ENCODE assay signal across 17 mouse cellular contexts in the genomic region with DNA sequence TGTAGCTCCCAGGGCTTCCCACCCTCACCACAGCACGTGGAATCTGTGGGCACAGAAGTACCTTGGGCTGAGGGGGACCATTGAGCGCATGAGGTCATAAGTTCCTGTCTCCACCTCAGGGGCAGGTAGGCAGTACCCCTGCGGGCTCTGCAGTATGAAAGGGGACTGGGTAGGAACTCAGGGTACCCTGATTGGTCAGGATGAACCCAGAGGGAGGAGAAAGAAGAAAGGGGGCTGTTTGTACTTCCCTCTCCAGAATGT. TPM values are rescaled to one million over a fixed set of nuclear protein-coding genes. Genes with fewer than 3 reads are reported as not detected.
DNase-seq lines count a peak whose midpoint lies in the region; ATAC-seq lines count a peak whose summit lies in the region.
"Had no signal": no experiment of that assay in that cellular context is flagged by ENCODE, and none has a peak within 500 bp of the region (broad histone marks: within the 10 kb centered on the region; RNA-seq: fewer than 3 reads in every experiment).

No protein-coding gene starts in this region.

- no peak overlapping the region for H3K4me3 ChIP-seq in kidney, embryonic 15.5 days (replicated peaks)
- no peak overlapping the region for H3K4me3 ChIP-seq in embryonic facial prominence, embryonic 10.5 days
- H3K4me3 ChIP-seq in forebrain, embryonic 12.5 days (replicated peaks), result no peak overlapping the region
- no peak overlapping the region for H3K4me3 ChIP-seq in stomach, embryonic 14.5 days (ENCODE audit: low read depth, low read length)
- H3K4me3 ChIP-seq: gastrocnemius, adult 2 months; limb, embryonic 15.5 days; neural tube, embryonic 13.5 days had no signal

- H3K27me3 ChIP-seq in kidney, embryonic 15.5 days, result no peaks in the 10 kb centered on the region
- H3K27me3 ChIP-seq in embryonic facial prominence, embryonic 10.5 days (replicated peaks; ENCODE audit: low read depth, poor library complexity, severe bottlenecking), result no peaks in the 10 kb centered on the region
- no peaks in the 10 kb centered on the region for H3K27me3 ChIP-seq in forebrain, embryonic 12.5 days
- no peaks in the 10 kb centered on the region for H3K27me3 ChIP-seq in stomach, embryonic 14.5 days (ENCODE audit: control insufficient read depth, insufficient read depth, low read length)
- H3K27me3 ChIP-seq: limb, embryonic 15.5 days; neural tube, embryonic 13.5 days had no signal

- H3K27ac ChIP-seq in kidney, embryonic 15.5 days, result peak overlapping the region; percentile 19; the same call in 1 of the 2 replicates
- H3K27ac ChIP-seq in embryonic facial prominence, embryonic 10.5 days (replicated peaks), result peak overlapping the region; percentile 81
- H3K27ac ChIP-seq in forebrain, embryonic 12.5 days, result 0 out of 2 replicates have a peak overlapping the region, but pooled peaks have one; percentile 57
- H3K27ac ChIP-seq in stomach, embryonic 14.5 days (ENCODE audit: low read length), result peak overlapping the region; percentile 71
- H3K27ac ChIP-seq: gastrocnemius, adult 2 months; limb, embryonic 15.5 days; neural tube, embryonic 13.5 days had no signal

- no peaks in the 10 kb centered on the region for H3K9me3 ChIP-seq in kidney, embryonic 15.5 days (replicated peaks)
- no peaks in the 10 kb centered on the region for H3K9me3 ChIP-seq in embryonic facial prominence, embryonic 10.5 days
- H3K9me3 ChIP-seq in forebrain, embryonic 12.5 days, result no peaks in the 10 kb centered on the region
- H3K9me3 ChIP-seq in stomach, embryonic 14.5 days (ENCODE audit: control insufficient read depth, low read depth, low read length), result peaks cover 4% of the 10 kb centered on the region; the same call in 1 of the 2 replicates
- H3K9me3 ChIP-seq: limb, embryonic 15.5 days; neural tube, embryonic 13.5 days had no signal

- ATAC-seq in kidney, embryonic 15.5 days (replicated peaks; ENCODE audit: low FRiP score), result no peak
- ATAC-seq in forebrain, embryonic 12.5 days (ENCODE audit: low FRiP score), result no peak
- ATAC-seq in stomach, embryonic 14.5 days (ENCODE audit: insufficient number of reproducible peaks, insufficient read depth, low FRiP score, low read depth), result no peak
- ATAC-seq: activated CD4-positive, CD25-positive, alpha-beta regulatory T cell, adult 4 months; midbrain, embryonic 16.5 days had no signal

- DNase-seq in kidney, postnatal 14 days, result no peak
- DNase-seq in embryonic facial prominence, embryonic 10.5 days (ENCODE audit: low spot score), result no peak
- DNase-seq in retina, postnatal 1 day, result no peak
- no peak for DNase-seq in urinary bladder, postnatal 36 days (ENCODE audit: low spot score in 2 of 2)
- DNase-seq: cerebellum, adult 9-10 months; gastrocnemius, adult 2 months; kidney, adult 9 months; layer of hippocampus, postnatal 36 days; right cerebral cortex, adult 18-20 months; thymus, postnatal 4 days had no signal

- H3K4me2 ChIP-seq in kidney, embryonic 15.5 days, result no peak overlapping the region
- H3K4me2 ChIP-seq in forebrain, embryonic 12.5 days, result no peak overlapping the region
- no peak overlapping the region for H3K4me2 ChIP-seq in stomach, embryonic 14.5 days (replicated peaks; ENCODE audit: low read depth, low read length)
- H3K4me2 ChIP-seq: limb, embryonic 15.5 days; neural tube, embryonic 13.5 days had no signal

- peaks cover 20% of the 10 kb centered on the region for H3K4me1 ChIP-seq in kidney, embryonic 15.5 days
- peaks cover 29% of the 10 kb centered on the region for H3K4me1 ChIP-seq in embryonic facial prominence, embryonic 10.5 days
- H3K4me1 ChIP-seq in forebrain, embryonic 12.5 days, result peaks cover 19% of the 10 kb centered on the region
- H3K4me1 ChIP-seq in stomach, embryonic 14.5 days (ENCODE audit: control insufficient read depth, insufficient read depth, low read length), result peaks cover 12% of the 10 kb centered on the region

- no peaks in the 10 kb centered on the region for H3K36me3 ChIP-seq in kidney, embryonic 15.5 days
- H3K36me3 ChIP-seq in embryonic facial prominence, embryonic 10.5 days (replicated peaks), result no peaks in the 10 kb centered on the region
- H3K36me3 ChIP-seq in forebrain, embryonic 12.5 days (replicated peaks), result no peaks in the 10 kb centered on the region
- no peaks in the 10 kb centered on the region for H3K36me3 ChIP-seq in stomach, embryonic 14.5 days (ENCODE audit: control insufficient read depth, insufficient read depth, low read length)
- H3K36me3 ChIP-seq: limb, embryonic 15.5 days; neural tube, embryonic 13.5 days had no signal

- WGBS in kidney, embryonic 15.5 days, result 50% methylated on average over 3 of the region's 3 CpGs
- WGBS in embryonic facial prominence, embryonic 10.5 days, result 52% methylated on average over 3 of the region's 3 CpGs
- 54% methylated on average over 3 of the region's 3 CpGs for WGBS in forebrain, embryonic 12.5 days
- WGBS in stomach, embryonic 14.5 days, result 33% methylated on average over 3 of the region's 3 CpGs

- no peak overlapping the region for H3K9ac ChIP-seq in kidney, embryonic 15.5 days
- H3K9ac ChIP-seq in forebrain, embryonic 12.5 days, result no peak overlapping the region
- no peak overlapping the region for H3K9ac ChIP-seq in stomach, embryonic 14.5 days (replicated peaks; ENCODE audit: low read depth, low read length)
- H3K9ac ChIP-seq: limb, embryonic 15.5 days; neural tube, embryonic 13.5 days had no signal

RNA-seq across cellular contexts. Expression of a gene that starts 6.3 kb away (rescaled TPM):
- polyA plus RNA-seq in kidney, embryonic 15.5 days (2015; fragmentation: Nextera tagmentation; extraction: Ambion mirVana), result 0.49 and 1.2 TPM in 2 replicates
- 0.72 and 0.86 TPM in 2 replicates for polyA plus RNA-seq in embryonic facial prominence, embryonic 10.5 days (2016; fragmentation: Nextera tagmentation; extraction: Ambion mirVana)
- polyA plus RNA-seq in forebrain, embryonic 12.5 days (2016; fragmentation: Nextera tagmentation; extraction: Ambion mirVana), result not detected in 2 replicates
- 0.39 and 1.8 TPM in 2 replicates for polyA plus RNA-seq in stomach, embryonic 14.5 days (2014; fragmentation: Nextera tagmentation; extraction: Ambion mirVana)
- polyA plus RNA-seq: activated CD4-positive, CD25-positive, alpha-beta regulatory T cell, adult 4 months had no signal

RNA-seq across cellular contexts. Expression of a gene that starts 12.2 kb away (rescaled TPM):
- 0.23 TPM in 1 of 2 replicates, not detected in the other for polyA plus RNA-seq in kidney, embryonic 15.5 days (2015; fragmentation: Nextera tagmentation; extraction: Ambion mirVana)
- polyA plus RNA-seq in embryonic facial prominence, embryonic 10.5 days (2016; fragmentation: Nextera tagmentation; extraction: Ambion mirVana), result 0.07 and 0.16 TPM in 2 replicates
- not detected in 2 replicates for polyA plus RNA-seq in forebrain, embryonic 12.5 days (2016; fragmentation: Nextera tagmentation; extraction: Ambion mirVana)
- polyA plus RNA-seq in stomach, embryonic 14.5 days (2014; fragmentation: Nextera tagmentation; extraction: Ambion mirVana), result 0.12 TPM in 1 of 2 replicates, not detected in the other
- polyA plus RNA-seq: activated CD4-positive, CD25-positive, alpha-beta regulatory T cell, adult 4 months; midbrain, embryonic 16.5 days; neural tube, embryonic 13.5 days had no signal

Comparison
In these comparisons a context has a peak if more than half of its experiments do, and no peak if none do; other contexts are left out.
1. H3K27ac ChIP-seq: peak in every context shown above with its lines; median percentile 81 in embryonic facial prominence, embryonic 10.5 days; 71 in stomach, embryonic 14.5 days; 57 in forebrain, embryonic 12.5 days; 19 in kidney, embryonic 15.5 days.